Mouse (Mus musculus): ENCODE measurements around the gene Gm10197.

Gene Gm10197

GRCm38 (mm10) chr19:53394552-53394951 is 23.0 kb upstream of the Gm10197 start:
- no peak for DNase-seq (ENCODE audit: low spot score in 2 of 2)

GRCm38 (mm10) chr19:53393646-53394045 is 22.1 kb upstream of the Gm10197 start:
- DNase-seq (ENCODE audit: low spot score in 2 of 2) = no peak

GRCm38 (mm10) chr19:53392781-53393343 is 21.3 kb upstream of the Gm10197 start:
- DNase-seq (ENCODE audit: low spot score in 2 of 2) = no peak

- no peak for DNase-seq (ENCODE audit: low spot score in 2 of 2)
Observed at GRCm38 (mm10) chr19:53391787-53392186, 20.2 kb upstream of the Gm10197 start.

DNA sequence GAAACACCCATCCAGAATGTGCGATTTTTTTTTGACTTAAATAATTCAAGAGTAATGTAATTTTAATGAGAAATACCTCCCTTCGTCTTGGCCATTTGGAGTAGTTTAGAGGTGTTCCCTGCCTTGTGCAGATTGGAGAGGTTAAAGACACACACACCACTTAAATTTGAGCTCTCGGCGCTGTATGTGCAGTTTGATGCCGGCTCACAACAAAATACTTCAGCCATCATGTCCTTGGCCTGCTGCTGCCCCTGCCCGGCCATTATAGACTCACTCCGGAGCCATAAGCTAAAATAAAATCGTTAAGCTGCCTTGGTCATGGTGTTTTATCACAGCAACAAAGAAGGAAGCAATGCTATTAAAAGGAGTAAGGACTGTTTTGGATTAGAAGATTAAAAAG is 19.8 kb upstream of the Gm10197 start:
- no peak for DNase-seq (ENCODE audit: low spot score in 2 of 2)

GRCm38 (mm10) chr19:53390495-53391007 is 19.0 kb upstream of the Gm10197 start, which contains the start of gene Smndc1:
Smndc1 (minus strand) TSS chr19:53390578.
- peak; percentile 95 to 98 for DNase-seq (ENCODE audit: low spot score in 2 of 2)

GRCm38 (mm10) chr19:53389851-53390431 is 18.4 kb upstream of the Gm10197 start:
- DNase-seq (ENCODE audit: low spot score in 2 of 2) = peak in 1 of 2 experiments; percentile 38

GRCm38 (mm10) chr19:53389417-53389816 is 17.9 kb upstream of the Gm10197 start:
- no peak for DNase-seq (ENCODE audit: low spot score in 2 of 2)

- DNase-seq (ENCODE audit: low spot score in 2 of 2) = no peak
Observed at GRCm38 (mm10) chr19:53383336-53383735, 11.8 kb upstream of the Gm10197 start.

DNA sequence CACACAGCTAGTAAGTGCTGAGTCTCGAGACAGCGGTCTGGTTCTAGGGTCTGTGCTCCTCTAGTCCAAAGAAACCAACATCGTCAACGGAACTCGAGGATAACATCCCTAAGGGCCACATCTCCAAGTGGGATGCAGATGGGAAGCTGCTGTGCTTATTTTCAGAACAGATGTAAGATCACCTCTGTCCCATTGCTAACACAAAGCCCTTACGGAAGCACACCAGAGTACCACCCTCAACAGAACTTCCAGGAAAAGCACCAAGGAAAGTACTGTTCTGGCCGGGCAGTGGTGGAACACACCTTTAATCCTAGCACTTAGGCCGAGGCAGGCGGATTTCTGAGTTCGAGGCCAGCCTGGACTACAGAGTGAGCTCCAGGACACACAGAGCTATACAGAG is 6.9 kb upstream of the Gm10197 start:
- DNase-seq (ENCODE audit: low spot score in 2 of 2) = no peak

DNA sequence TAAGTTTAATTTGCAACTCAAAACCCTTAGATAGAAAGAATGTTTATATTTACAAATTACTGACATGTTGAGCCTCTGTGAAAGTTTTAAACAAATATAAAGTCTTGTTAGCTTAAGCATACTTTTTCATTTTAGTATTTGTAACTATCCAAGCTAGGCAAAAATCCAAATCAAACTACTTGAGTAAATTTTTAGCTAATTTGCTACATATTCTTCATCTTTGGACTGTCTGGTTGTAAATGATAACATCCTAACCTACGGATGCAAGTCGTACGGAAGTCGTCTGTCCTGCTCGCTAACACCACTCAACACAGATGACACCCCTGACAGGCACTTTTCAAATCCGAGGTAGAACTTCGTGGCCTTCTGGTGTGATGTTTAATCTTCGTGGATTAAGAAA is 6.1 kb upstream of the Gm10197 start:
- DNase-seq (ENCODE audit: low spot score in 2 of 2) = no peak

- no peak for DNase-seq (ENCODE audit: low spot score in 2 of 2)
Observed at GRCm38 (mm10) chr19:53375816-53376215, 4.2 kb upstream of the Gm10197 start.

DNA sequence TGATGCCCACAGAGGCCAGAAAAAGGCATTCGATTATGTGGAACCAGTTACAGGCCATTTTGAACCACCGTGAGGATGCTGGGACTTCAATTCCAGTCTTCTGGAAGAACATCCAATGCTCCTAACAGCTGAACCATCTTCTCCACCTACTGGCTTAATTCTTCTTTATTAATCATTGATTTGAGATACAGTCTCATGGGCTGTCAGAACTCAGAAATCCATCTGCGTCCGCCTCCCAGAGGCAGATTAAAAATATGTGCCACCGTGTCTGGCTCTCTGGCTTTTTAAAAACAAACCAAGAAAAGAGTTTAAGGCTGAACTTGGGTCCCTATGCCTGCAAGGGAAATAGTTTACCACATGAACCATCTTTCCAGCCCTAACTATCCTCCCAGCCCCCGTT is 3.7 kb upstream of the Gm10197 start:
- no peak for DNase-seq (ENCODE audit: low spot score in 2 of 2)

GRCm38 (mm10) chr19:53373570-53373969 is 2.0 kb upstream of the Gm10197 start:
- DNase-seq (ENCODE audit: low spot score in 2 of 2) = no peak

DNA sequence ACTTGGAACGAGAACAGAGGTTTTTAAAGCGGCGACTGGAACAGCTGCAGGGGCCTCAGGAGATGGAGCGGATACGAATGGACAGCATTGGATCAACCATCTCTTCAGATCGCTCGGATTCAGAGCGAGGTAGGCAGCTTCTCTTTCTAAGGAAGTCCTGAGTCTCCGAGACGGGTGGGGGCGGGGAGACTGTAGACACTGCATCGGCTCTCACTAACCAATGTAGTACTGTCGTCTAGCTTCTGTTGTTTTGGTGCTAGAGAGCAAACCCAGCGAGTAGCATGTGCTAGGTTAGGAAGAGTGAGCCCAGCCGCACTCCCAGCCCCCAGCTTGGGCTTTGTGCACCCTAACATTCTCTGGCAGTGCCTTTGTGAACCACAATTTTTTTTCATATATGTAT is 1.3 kb downstream of the Gm10197 start:
- DNase-seq (ENCODE audit: low spot score in 2 of 2) = no peak

DNA sequence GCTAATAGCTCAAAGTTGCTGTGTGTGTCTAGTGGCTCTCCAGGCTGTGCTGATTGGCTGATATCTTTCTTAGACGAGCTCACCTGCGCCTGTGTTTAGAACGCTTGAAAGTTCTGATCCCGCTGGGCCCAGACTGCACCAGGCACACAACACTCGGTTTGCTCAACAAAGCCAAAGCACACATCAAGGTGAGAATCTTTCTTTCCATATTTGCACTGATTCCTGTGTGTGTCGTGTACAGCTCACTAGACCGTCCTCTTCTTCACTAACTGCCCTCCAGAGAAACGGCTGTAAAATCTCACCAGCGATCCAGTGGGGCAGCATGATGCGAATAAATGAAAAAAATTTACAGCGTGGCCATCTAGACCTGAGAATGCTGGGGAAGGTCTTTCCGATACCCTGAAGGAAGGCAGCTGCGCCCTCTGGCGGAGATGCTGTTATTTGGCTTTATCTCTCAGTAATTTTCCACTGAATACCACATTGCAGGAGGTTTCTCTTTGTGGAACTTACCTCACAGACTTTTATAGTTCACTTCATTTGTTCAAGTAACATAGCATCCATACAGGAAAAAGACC is 2.0 kb downstream of the Gm10197 start:
- DNase-seq (ENCODE audit: low spot score in 2 of 2) = peak; percentile 76 to 77

DNA sequence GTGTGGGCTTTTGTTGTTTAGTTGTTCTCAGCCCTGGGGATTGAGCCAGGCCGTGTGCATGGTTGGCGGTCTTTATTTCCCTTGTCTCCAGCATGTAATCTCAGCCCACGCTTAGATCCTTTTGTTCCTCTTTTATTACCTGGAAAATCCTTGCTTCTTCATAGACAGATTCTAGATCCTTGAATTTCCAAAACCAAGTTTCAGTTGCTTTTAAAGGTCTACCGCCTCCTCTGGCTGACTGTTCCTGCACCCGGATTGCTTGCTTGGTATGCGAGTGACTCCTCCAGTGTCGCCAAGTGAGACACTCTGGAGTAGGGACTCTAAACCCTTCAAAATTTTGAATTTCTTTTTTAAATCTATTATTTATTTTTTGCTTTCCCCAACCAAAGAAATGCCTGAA is 4.7 kb downstream of the Gm10197 start:
- no peak for DNase-seq (ENCODE audit: low spot score in 2 of 2)

- no peak for DNase-seq (ENCODE audit: low spot score in 2 of 2)
Observed at GRCm38 (mm10) chr19:53366057-53366775, 5.3 kb downstream of the Gm10197 start.

GRCm38 (mm10) chr19:53364963-53365362 is 6.6 kb downstream of the Gm10197 start:
- no peak for DNase-seq (ENCODE audit: low spot score in 2 of 2)

DNA sequence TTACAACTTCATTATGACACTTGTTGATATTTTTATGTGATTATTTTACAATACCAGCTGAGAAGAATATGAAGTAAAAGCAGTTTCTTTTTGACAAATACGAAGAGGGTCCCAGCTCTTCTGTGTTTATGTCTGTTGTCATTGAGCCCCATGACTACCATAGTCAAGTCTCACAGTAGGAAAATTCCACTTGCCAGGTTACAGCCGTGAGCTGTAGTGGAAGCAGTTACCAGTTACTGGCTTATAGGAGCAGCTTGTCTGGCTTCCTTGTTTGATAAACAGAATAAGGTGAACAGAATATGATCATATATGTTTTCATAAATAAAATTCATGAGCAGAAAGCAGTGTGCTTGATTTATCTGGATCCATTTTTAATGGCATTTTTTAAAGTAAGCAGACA is 7.0 kb downstream of the Gm10197 start:
- DNase-seq (ENCODE audit: low spot score in 2 of 2) = no peak

- no peak for DNase-seq (ENCODE audit: low spot score in 2 of 2)
Observed at GRCm38 (mm10) chr19:53362967-53363366, 8.6 kb downstream of the Gm10197 start.

DNA sequence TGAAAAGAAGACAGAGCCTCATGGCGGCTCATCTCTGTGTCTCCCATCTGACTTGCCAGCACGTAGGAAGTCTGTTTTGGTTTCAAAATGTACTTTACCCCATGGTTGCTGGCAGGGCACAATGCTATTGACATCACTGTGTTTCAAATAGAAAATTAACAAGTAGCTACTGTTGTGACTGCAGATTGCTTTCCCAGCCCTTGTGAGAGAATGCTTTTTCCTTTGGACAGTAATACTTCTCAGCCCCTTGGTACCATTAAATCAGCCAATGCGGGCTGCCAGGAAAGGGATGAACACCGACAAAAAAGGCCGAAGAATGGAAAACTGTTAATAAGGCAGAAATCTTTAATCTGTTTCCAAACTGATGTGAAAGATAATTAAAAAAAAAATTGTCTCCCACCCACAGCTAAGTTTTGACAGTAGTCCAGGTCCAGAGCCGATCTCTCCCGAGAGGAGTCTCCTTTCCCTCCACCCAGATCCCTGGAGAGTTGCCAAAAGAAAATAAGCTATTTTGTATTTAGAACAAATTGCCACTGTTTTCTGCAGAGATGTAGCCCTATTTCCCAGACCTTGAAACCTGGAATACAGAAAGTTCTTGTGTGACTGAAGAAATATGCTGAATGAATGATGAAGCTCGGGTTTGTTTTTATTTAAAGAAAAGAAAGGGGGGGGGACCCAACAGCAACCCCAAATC is 11.2 kb downstream of the Gm10197 start:
- no peak for DNase-seq (ENCODE audit: low spot score in 2 of 2)
